Mouse (Mus musculus) forebrain, postnatal 0 days (tissue): Measurements from ENCODE around the gene Wbp1l. TPM values are rescaled to one million over a fixed set of nuclear protein-coding genes. Genes with fewer than 3 reads are reported as not detected.

Experiments used
- ATAC-seq: fragments of 200-750 bp; cut with Nextera tagmentation; 2 replicates; pipeline ENCODE4 v1.8.0; 2017; ENCODE audit warnings: mild to moderate bottlenecking, moderate library complexity
- DNase-seq: peaks from one replicate; pipeline ENCODE4 v3.0.0-alpha.2; 2015
- H3K27ac ChIP-seq: fragments of 300-500 bp; sonication (generic); 2 replicates; pipeline ENCODE4 v1.5.1; 2014; ENCODE audit warnings: low read depth, mild to moderate bottlenecking, antibody characterized with exemption, low read length, moderate library complexity, mixed read lengths
- H3K27me3 ChIP-seq: fragments of 300-500 bp; sonication (generic); 2 replicates; pipeline ENCODE4 v1.6.1; 2014; ENCODE audit warnings: mild to moderate bottlenecking, low read length, mixed read lengths; ENCODE audit not compliant: insufficient read depth
- H3K36me3 ChIP-seq: fragments of 300-500 bp; sonication (generic); 2 replicates; pipeline ENCODE4 v1.6.1; 2014; ENCODE audit warnings: mild to moderate bottlenecking, moderate library complexity; ENCODE audit not compliant: insufficient read depth
- H3K4me1 ChIP-seq: fragments of 300-500 bp; sonication (generic); 2 replicates; pipeline ENCODE4 v1.6.1; 2014; ENCODE audit warnings: antibody characterized with exemption; ENCODE audit not compliant: insufficient read depth
- H3K4me2 ChIP-seq: fragments of 300-500 bp; sonication (generic); 2 replicates; pipeline ENCODE4 v1.6.1; 2014; ENCODE audit warnings: low read depth, mild to moderate bottlenecking, moderate library complexity
- H3K4me3 ChIP-seq: fragments of 300-500 bp; sonication (generic); 2 replicates; pipeline ENCODE4 v1.5.1; 2014; ENCODE audit warnings: low read depth, low read length, mixed read lengths
- H3K9ac ChIP-seq: fragments of 300-500 bp; sonication (generic); 2 replicates; pipeline ENCODE4 v1.6.1; 2014; ENCODE audit warnings: mild to moderate bottlenecking
- H3K9me3 ChIP-seq: fragments of 300-500 bp; sonication (generic); 2 replicates; pipeline ENCODE4 v1.6.1; 2016; ENCODE audit warnings: low read length
- CTCF ChIP-seq: sonication (generic); IDR thresholded peaks from 2 replicates; pipeline ENCODE4 v1.5.1; 2016; ENCODE audit warnings: antibody characterized with exemption, control low read depth, low read depth
- WGBS: fragments of 180-500 bp; shearing (Covaris S2); extraction: QIAGEN DNeasy Blood & Tissue Kit; methylation state at CpG from one replicate; pipeline ENCODE4 v1.1.7; 2014; 5-methylcytosine and 5-hydroxymethylcytosine counted together
- polyA plus RNA-seq: library from polyadenylated mRNA; unstranded; fragments of >200 nt; fragmentation: Nextera tagmentation; extraction: Ambion mirVana; gene quantifications from 2 replicates; pipeline ENCODE4 v1.2.1, GENCODE M21; 2015
- total RNA-seq: library from RNA; depleted of rRNA; stranded (reverse); fragments of >200 nt; gene quantifications from 2 replicates; pipeline ENCODE4 v1.2.3, GENCODE M21; 2014

Wbp1l gene
- total and polyA plus RNA-seq, 2 experiments from 2014 or later = 25.4 to 37.0 TPM

- no peak for TF ChIP-seq CTCF
- H3K4me1 ChIP-seq = peaks cover 6% of the 10 kb centered on the region
- H3K9me3 ChIP-seq = no peaks in the 10 kb centered on the region
- H3K4me3 ChIP-seq = no peak overlapping the region
- peaks cover 4% of the 10 kb centered on the region for H3K36me3 ChIP-seq
- ATAC-seq (no peak), DNase-seq (no peak)
- H3K27ac ChIP-seq = no peak overlapping the region
- no peaks in the 10 kb centered on the region for H3K27me3 ChIP-seq
- no peak overlapping the region for H3K4me2 ChIP-seq
- H3K9ac ChIP-seq = no peak overlapping the region
- 77% methylated on average over 3 of the region's 3 CpGs for WGBS
These were observed 48.4 kb downstream of the Wbp1l start for GRCm38 (mm10) chr19:46647254-46647653.

GRCm38 (mm10) chr19:46647850-46648249, 49.0 kb downstream of the Wbp1l start:
- H3K4me1 ChIP-seq = peaks cover 6% of the 10 kb centered on the region
- no peaks in the 10 kb centered on the region for H3K27me3 ChIP-seq
- ATAC-seq (no peak), DNase-seq (no peak)
- H3K9ac ChIP-seq = no peak overlapping the region
- H3K4me2 ChIP-seq = no peak overlapping the region
- H3K36me3 ChIP-seq = peaks cover 6% of the 10 kb centered on the region
- no peak overlapping the region for H3K4me3 ChIP-seq
- H3K9me3 ChIP-seq = no peaks in the 10 kb centered on the region
- TF ChIP-seq CTCF = peak; percentile 32
- no peak overlapping the region for H3K27ac ChIP-seq
- WGBS = 83% methylated on average over 8 of the region's 8 CpGs

- Histone ChIP-seq H3K36me3 (peaks cover 13% of the 10 kb centered on the region), H3K9me3 (no peaks in the 10 kb centered on the region), H3K9ac (no peak overlapping the region), H3K4me1 (peaks cover 1% of the 10 kb centered on the region), H3K27ac (no peak overlapping the region), H3K27me3 (no peaks in the 10 kb centered on the region), H3K4me3 (no peak overlapping the region), H3K4me2 (no peak overlapping the region)
- ATAC-seq = no peak
- no peak for TF ChIP-seq CTCF
- 96% methylated on average over 14 of the region's 14 CpGs for WGBS
- DNase-seq = no peak
These were observed 49.7 kb downstream of the Wbp1l start for GRCm38 (mm10) chr19:46648565-46648964.

- Histone ChIP-seq H3K27ac (no peak overlapping the region), H3K4me3 (no peak overlapping the region), H3K9ac (no peak overlapping the region), H3K4me1 (no peaks in the 10 kb centered on the region), H3K9me3 (no peaks in the 10 kb centered on the region), H3K4me2 (no peak overlapping the region), H3K36me3 (peaks cover 40% of the 10 kb centered on the region), H3K27me3 (no peaks in the 10 kb centered on the region)
- WGBS = 82% methylated on average over 5 of the region's 5 CpGs
- ATAC-seq (no peak), DNase-seq (no peak)
- TF ChIP-seq CTCF = no peak
These were observed 54.3 kb downstream of the Wbp1l start for GRCm38 (mm10) chr19:46653188-46653587.

GRCm38 (mm10) chr19:46653616-46654235, 54.8 kb downstream of the Wbp1l start:
- ATAC-seq = no peak
- no peak overlapping the region for H3K4me3 ChIP-seq
- no peaks in the 10 kb centered on the region for H3K27me3 ChIP-seq
- H3K9ac ChIP-seq = no peak overlapping the region
- H3K9me3 ChIP-seq = no peaks in the 10 kb centered on the region
- H3K36me3 ChIP-seq = peaks cover 40% of the 10 kb centered on the region
- no peak for DNase-seq
- H3K4me1 ChIP-seq = no peaks in the 10 kb centered on the region
- no peak overlapping the region for H3K4me2 ChIP-seq
- TF ChIP-seq CTCF = no peak
- 94% methylated on average over 14 of the region's 14 CpGs for WGBS
- H3K27ac ChIP-seq = no peak overlapping the region

- no peak for TF ChIP-seq CTCF
- Histone ChIP-seq H3K9me3 (no peaks in the 10 kb centered on the region), H3K4me2 (no peak overlapping the region), H3K36me3 (peaks cover 40% of the 10 kb centered on the region), H3K27ac (no peak overlapping the region), H3K27me3 (no peaks in the 10 kb centered on the region), H3K4me3 (no peak overlapping the region), H3K4me1 (no peaks in the 10 kb centered on the region), H3K9ac (no peak overlapping the region)
- ATAC-seq (no peak), DNase-seq (no peak)
- 94% methylated on average over 10 of the region's 10 CpGs for WGBS
These were observed 56.7 kb downstream of the Wbp1l start for GRCm38 (mm10) chr19:46655626-46656025.

- Histone ChIP-seq H3K4me2 (no peak overlapping the region), H3K9ac (no peak overlapping the region), H3K4me3 (no peak overlapping the region), H3K27ac (no peak overlapping the region), H3K9me3 (no peaks in the 10 kb centered on the region), H3K36me3 (peaks cover 40% of the 10 kb centered on the region), H3K27me3 (no peaks in the 10 kb centered on the region), H3K4me1 (no peaks in the 10 kb centered on the region)
- TF ChIP-seq CTCF = no peak
- WGBS = 95% methylated on average over 21 of the region's 21 CpGs
- ATAC-seq (no peak), DNase-seq (no peak)
These were observed 57.4 kb downstream of the Wbp1l start for GRCm38 (mm10) chr19:46656151-46656840.
